Mouse (Mus musculus): Measurements from ENCODE around the gene Aadacl3. TPM values are rescaled to one million over a fixed set of nuclear protein-coding genes. Genes with fewer than 3 reads are reported as not detected.

The Aadacl3 gene
- total and polyA plus RNA-seq, 3 experiments: not detected

- no peak for DNase-seq (ENCODE audit: extremely low read depth)
- Histone ChIP-seq H3K9me3 (replicated peaks; ENCODE audit: low read length) (peaks cover 18% of the 10 kb centered on the region), H3K9ac (ENCODE audit: insufficient read depth, low read depth) (no peak overlapping the region), H3K79me2 (replicated peaks; ENCODE audit: control insufficient read depth, extremely low read depth, insufficient read depth, poor library complexity, severe bottlenecking) (no peaks in the 10 kb centered on the region), H3K4me1 (ENCODE audit: control insufficient read depth in 1 of 2, insufficient read depth in 2 of 2) (no peaks in the 10 kb centered on the region), H3K27ac (ENCODE audit: insufficient read depth, low read depth) (no peak overlapping the region), H3K4me3 (replicated peaks in 1 of 3; ENCODE audit: low read depth in 2 of 3, low read length in 2 of 3, poor library complexity in 1 of 3) (no peak overlapping the region), H3K4me2 (ENCODE audit: insufficient read depth, low read depth, poor library complexity, severe bottlenecking) (no peak overlapping the region), H3K27me3 (replicated peaks) (peaks cover 3% of the 10 kb centered on the region), H3K36me3 (replicated peaks in 1 of 2; ENCODE audit: control insufficient read depth in 1 of 2, insufficient read depth in 1 of 2, low read length in 1 of 2) (no peaks in the 10 kb centered on the region)
- TF ChIP-seq RCOR1 (conservative IDR thresholded peaks at IDR 0.05; ENCODE audit: low read depth, low read length): no peak
- TF ChIP-seq ELF1 (IDR thresholded peaks at IDR 0.05; ENCODE audit: low read depth, low read length): no peak
- TF ChIP-seq SMC3 (IDR thresholded peaks at IDR 0.05; ENCODE audit: low read depth, low read length): no peak
- no peak for TF ChIP-seq ZNF384 (IDR thresholded peaks at IDR 0.05; ENCODE audit: low read depth, low read length)
- TF ChIP-seq CHD2 (IDR thresholded peaks at IDR 0.05; ENCODE audit: low read length): no peak
- no peak for TF ChIP-seq NELFE (IDR thresholded peaks at IDR 0.05; ENCODE audit: low read depth, low read length)
- TF ChIP-seq PAX5 (IDR thresholded peaks at IDR 0.05; ENCODE audit: low read length): no peak
- TF ChIP-seq MAZ (IDR thresholded peaks at IDR 0.05; ENCODE audit: low read depth, low read length): no peak
- TF ChIP-seq SIN3A (IDR thresholded peaks at IDR 0.05; ENCODE audit: low read length): no peak
- dilution Hi-C loops (cut with MboI; ENCODE audit: extremely low pct_ligation_motif_present, extremely low pct_unique_long_range_greater_than_20kb, low sequenced_read_pairs): no loop called here
- in situ Hi-C loops (cut with MboI; ENCODE audit: low pct_ligation_motif_present, low pct_unique_long_range_greater_than_20kb, low sequenced_read_pairs): no loop called here
These were observed 22.0 kb downstream of the Aadacl3 start for GRCm38 (mm10) chr4:144441582-144441981.

GRCm38 (mm10) chr4:144441095-144441494, 22.5 kb downstream of the Aadacl3 start:
- Histone ChIP-seq H3K27me3 (replicated peaks) (peaks cover 3% of the 10 kb centered on the region), H3K36me3 (replicated peaks in 1 of 2; ENCODE audit: control insufficient read depth in 1 of 2, insufficient read depth in 1 of 2, low read length in 1 of 2) (no peaks in the 10 kb centered on the region), H3K79me2 (replicated peaks; ENCODE audit: control insufficient read depth, extremely low read depth, insufficient read depth, poor library complexity, severe bottlenecking) (no peaks in the 10 kb centered on the region), H3K9ac (ENCODE audit: insufficient read depth, low read depth) (no peak overlapping the region), H3K27ac (ENCODE audit: insufficient read depth, low read depth) (no peak overlapping the region), H3K4me2 (ENCODE audit: insufficient read depth, low read depth, poor library complexity, severe bottlenecking) (no peak overlapping the region), H3K4me3 (replicated peaks in 1 of 3; ENCODE audit: low read depth in 2 of 3, low read length in 2 of 3, poor library complexity in 1 of 3) (no peak overlapping the region), H3K4me1 (ENCODE audit: control insufficient read depth in 1 of 2, insufficient read depth in 2 of 2) (no peaks in the 10 kb centered on the region), H3K9me3 (replicated peaks; ENCODE audit: low read length) (peaks cover 16% of the 10 kb centered on the region)
- dilution Hi-C loops (cut with MboI; ENCODE audit: extremely low pct_ligation_motif_present, extremely low pct_unique_long_range_greater_than_20kb, low sequenced_read_pairs) (no loop called here), in situ Hi-C loops (cut with MboI; ENCODE audit: low pct_ligation_motif_present, low pct_unique_long_range_greater_than_20kb, low sequenced_read_pairs) (no loop called here)
- no peak for TF ChIP-seq SMC3 (IDR thresholded peaks at IDR 0.05; ENCODE audit: low read depth, low read length)
- no peak for TF ChIP-seq ETS1 (conservative IDR thresholded peaks at IDR 0.05; ENCODE audit: low read depth, low read length)
- TF ChIP-seq RCOR1 (conservative IDR thresholded peaks at IDR 0.05; ENCODE audit: low read depth, low read length): no peak
- TF ChIP-seq NELFE (IDR thresholded peaks at IDR 0.05; ENCODE audit: low read depth, low read length): no peak
- no peak for TF ChIP-seq CHD2 (IDR thresholded peaks at IDR 0.05; ENCODE audit: low read length)
- no peak for TF ChIP-seq IRF4 (IDR thresholded peaks at IDR 0.05; ENCODE audit: low read depth, low read length)
- no peak for TF ChIP-seq ZMIZ1 (IDR thresholded peaks at IDR 0.05; ENCODE audit: low read depth, low read length)
- no peak for TF ChIP-seq KAT2A (IDR thresholded peaks at IDR 0.05; ENCODE audit: insufficient replicate concordance, low read length)
- no peak for TF ChIP-seq BHLHE40 (IDR thresholded peaks at IDR 0.05; ENCODE audit: low read depth, low read length)
- TF ChIP-seq POLR2A (IDR thresholded peaks at IDR 0.05; ENCODE audit: low read depth, low read length): no peak
- TF ChIP-seq POLR2AphosphoS2 (IDR thresholded peaks at IDR 0.05; ENCODE audit: low read depth, low read length): no peak
- no peak for TF ChIP-seq ELF1 (IDR thresholded peaks at IDR 0.05; ENCODE audit: low read depth, low read length)
- no peak for TF ChIP-seq ZNF384 (IDR thresholded peaks at IDR 0.05; ENCODE audit: low read depth, low read length)
- no peak for TF ChIP-seq NRF1 (IDR thresholded peaks at IDR 0.05; ENCODE audit: low read depth, low read length)
- TF ChIP-seq ZC3H11A (IDR thresholded peaks at IDR 0.05; ENCODE audit: low read depth, low read length): no peak
- TF ChIP-seq EP300 (IDR thresholded peaks at IDR 0.05; ENCODE audit: low read length): no peak
- TF ChIP-seq RAD21 (IDR thresholded peaks at IDR 0.05; ENCODE audit: low read depth, low read length): no peak
- TF ChIP-seq MAFK (IDR thresholded peaks at IDR 0.05; ENCODE audit: insufficient replicate concordance, low read length): no peak
- no peak for TF ChIP-seq USF2 (conservative IDR thresholded peaks at IDR 0.05; ENCODE audit: low read depth, low read length)
- no peak for DNase-seq (ENCODE audit: extremely low read depth)
